Mouse (Mus musculus): ENCODE data around the gene Olfr474. TPM values are rescaled to one million over a fixed set of nuclear protein-coding genes. Genes with fewer than 3 reads are reported as not detected.

The Olfr474 gene
- polyA plus RNA-seq (2017; shearing (Covaris generic)): not detected

GRCm38 (mm10) chr7:107954343-107954742 is at the start of gene Olfr474:
TSS of gene Olfr474 (plus strand) at chr7:107954643.

GRCm38 (mm10) chr7:107930146-107930545 is 24.3 kb upstream of the Olfr474 start, which contains the start of gene Olfr473:
TSS of gene Olfr473 (plus strand) at chr7:107930446.

GRCm38 (mm10) chr7:107964503-107964902 is 10.1 kb downstream of the Olfr474 start, which contains the start of gene Olfr476:
TSS of gene Olfr476 (plus strand) at chr7:107964803.

GRCm38 (mm10) chr7:107986393-107986792 is 31.9 kb downstream of the Olfr474 start, which contains the start of gene Olfr477:
TSS of gene Olfr477 (plus strand) at chr7:107986693.

Other genes starting within 250 kb of the Olfr474 start
- gene Cyb5r2, start 196.6 kb upstream of the Olfr474 start, polyA plus RNA-seq (2017; shearing (Covaris generic)): not detected
- not detected for gene Ovch2, start 153.4 kb upstream of the Olfr474 start, polyA plus RNA-seq (2017; shearing (Covaris generic))
- gene Olfr467, start 142.4 kb upstream of the Olfr474 start, polyA plus RNA-seq (2017; shearing (Covaris generic)): not detected
- not detected for gene Olfr469, start 129.1 kb upstream of the Olfr474 start, polyA plus RNA-seq (2017; shearing (Covaris generic))
- not detected for gene Olfr470, start 107.2 kb upstream of the Olfr474 start, polyA plus RNA-seq (2017; shearing (Covaris generic))
- 0.07 TPM for gene Olfr472, start 56.7 kb upstream of the Olfr474 start, polyA plus RNA-seq (2017; shearing (Covaris generic))
- gene Olfr473, start 24.2 kb upstream of the Olfr474 start, polyA plus RNA-seq (2017; shearing (Covaris generic)): not detected
- not detected for gene Olfr476, start 10.2 kb downstream of the Olfr474 start, polyA plus RNA-seq (2017; shearing (Covaris generic))
- not detected for gene Olfr477, start 32.0 kb downstream of the Olfr474 start, polyA plus RNA-seq (2017; shearing (Covaris generic))
- gene Olfr478, start 79.3 kb downstream of the Olfr474 start, polyA plus RNA-seq (2017; shearing (Covaris generic)): not detected
- not detected for gene Olfr479, start 96.0 kb downstream of the Olfr474 start, polyA plus RNA-seq (2017; shearing (Covaris generic))
- not detected for gene Olfr480, start 112.7 kb downstream of the Olfr474 start, polyA plus RNA-seq (2017; shearing (Covaris generic))
- gene Olfr481, start 125.2 kb downstream of the Olfr474 start, polyA plus RNA-seq (2017; shearing (Covaris generic)): not detected
- gene Olfr482, start 142.9 kb downstream of the Olfr474 start, polyA plus RNA-seq (2017; shearing (Covaris generic)): 0.16 TPM
- not detected for gene Olfr483, start 146.2 kb downstream of the Olfr474 start, polyA plus RNA-seq (2017; shearing (Covaris generic))
- not detected for gene Olfr484, start 172.8 kb downstream of the Olfr474 start, polyA plus RNA-seq (2017; shearing (Covaris generic))
- not detected for gene Olfr485, start 205.2 kb downstream of the Olfr474 start, polyA plus RNA-seq (2017; shearing (Covaris generic))
- not detected for gene Olfr486, start 218.1 kb downstream of the Olfr474 start, polyA plus RNA-seq (2017; shearing (Covaris generic))